Mouse (Mus musculus) heart, adult 9 months (tissue): Measurements from ENCODE around the gene Palm3.
"Not testable (repeated sequence)": the region's sequence is repeated elsewhere in the genome, so short reads cannot be mapped to it uniquely, and the experiment has no call there.

Experiments
- DNase-seq, 2 experiments: peaks; one replicate each; pipeline ENCODE4 v3.0.0; 2022; ENCODE audit warnings: low spot score in 2 of 2

Palm3 gene

GRCm38 (mm10) chr8:83997511-83998141 lies 23.6 kb upstream of the Palm3 start, which contains the start of gene Samd1:
Samd1 (plus strand) TSS chr8:83997672.
- no peak for DNase-seq

DNA sequence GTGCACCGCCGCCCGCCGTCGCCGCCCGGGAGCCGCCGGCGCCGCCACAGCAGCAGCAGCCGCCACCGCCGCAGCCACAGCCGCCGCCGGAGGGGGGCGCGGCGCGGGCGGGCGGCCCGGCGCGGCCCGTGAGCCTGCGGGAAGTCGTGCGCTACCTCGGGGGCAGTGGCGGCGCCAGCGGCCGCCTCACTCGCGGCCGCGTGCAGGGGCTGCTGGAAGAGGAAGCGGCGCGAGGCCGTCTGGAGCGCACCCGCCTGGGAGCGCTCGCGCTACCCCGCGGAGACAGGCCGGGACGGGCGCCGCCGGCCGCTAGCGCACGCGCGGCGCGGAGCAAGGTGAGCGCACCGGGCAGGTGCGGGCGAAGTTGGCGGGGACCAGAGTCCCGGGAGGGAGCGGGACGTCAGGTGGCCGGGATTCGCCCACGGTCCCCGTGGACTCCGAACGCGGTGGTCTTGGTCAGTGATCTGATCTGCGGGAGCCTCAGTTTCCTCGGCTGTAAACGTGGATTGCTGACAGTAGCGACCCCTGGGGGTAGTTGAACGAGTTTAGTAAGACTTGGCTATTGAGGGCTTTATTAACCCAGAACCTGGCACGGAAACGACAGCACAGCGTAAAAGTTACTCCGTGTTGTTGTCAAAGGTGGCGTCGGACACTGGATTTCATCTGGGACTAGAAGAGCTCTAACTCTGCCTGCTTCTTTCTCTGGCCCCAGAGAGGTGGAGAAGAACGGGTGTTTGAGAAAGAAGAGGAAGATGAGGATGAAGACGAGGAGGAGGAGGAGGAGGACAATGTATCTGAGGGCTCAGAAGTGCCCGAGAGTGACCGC lies 22.8 kb upstream of the Palm3 start:
- DNase-seq = no peak

GRCm38 (mm10) chr8:83999057-83999705 lies 22.1 kb upstream of the Palm3 start:
- DNase-seq = no peak

DNA sequence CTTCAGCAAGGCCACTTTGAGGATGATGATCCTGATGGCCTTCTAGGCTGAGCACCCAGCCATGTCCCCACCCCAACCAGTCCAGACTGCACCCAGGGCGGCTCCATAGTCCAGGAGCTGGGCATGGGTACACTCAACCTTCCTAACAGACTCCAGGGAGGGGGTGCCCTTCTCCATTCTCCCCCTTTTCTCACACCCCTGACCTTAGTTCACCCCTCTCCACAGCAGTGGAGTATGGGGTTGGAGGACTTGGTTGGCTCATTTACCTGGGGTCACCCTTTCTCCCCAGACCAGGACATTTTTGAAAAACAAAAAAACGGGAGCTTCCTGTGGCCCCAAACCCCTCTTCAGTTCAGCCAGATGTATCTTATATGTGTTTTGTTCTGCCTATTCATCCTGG lies 21.4 kb upstream of the Palm3 start:
- DNase-seq = no peak

- no peak for DNase-seq
Observed at GRCm38 (mm10) chr8:84001281-84002000, 19.8 kb upstream of the Palm3 start, which contains the start of gene 1700067K01Rik. 1700067K01Rik (plus strand) TSS chr8:84001502.

DNA sequence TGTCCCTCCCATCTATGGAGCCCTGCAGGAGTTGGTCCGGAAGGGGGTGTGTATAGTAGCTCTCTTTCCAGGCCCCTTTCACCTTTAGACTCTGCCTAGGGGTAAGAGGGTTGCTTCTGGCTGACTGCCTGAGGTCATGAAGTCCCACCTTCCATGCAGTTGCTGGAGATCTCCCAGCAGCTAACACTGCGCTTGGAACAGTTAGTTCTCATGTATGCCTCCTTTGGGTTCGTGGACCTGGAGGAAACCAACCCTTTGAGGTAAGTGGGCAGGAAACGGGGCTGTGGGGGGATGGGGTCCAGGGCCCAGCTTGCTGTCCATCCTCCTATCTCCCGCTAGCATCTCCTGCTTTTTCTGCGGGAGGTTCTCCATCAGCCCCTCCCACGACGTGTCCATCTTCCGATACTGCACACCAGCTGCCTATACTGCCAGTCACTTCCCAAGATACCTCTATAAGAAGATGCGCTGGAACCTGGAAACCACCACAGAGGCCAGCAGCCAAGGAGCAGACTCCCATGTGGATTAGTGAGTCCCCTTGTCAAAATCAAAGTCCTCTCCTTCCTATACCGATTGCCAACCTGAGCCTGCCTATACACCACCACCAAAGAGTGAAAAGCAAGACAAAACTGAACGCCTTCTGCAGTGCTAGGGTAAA lies 18.2 kb upstream of the Palm3 start:
- DNase-seq = no peak

DNA sequence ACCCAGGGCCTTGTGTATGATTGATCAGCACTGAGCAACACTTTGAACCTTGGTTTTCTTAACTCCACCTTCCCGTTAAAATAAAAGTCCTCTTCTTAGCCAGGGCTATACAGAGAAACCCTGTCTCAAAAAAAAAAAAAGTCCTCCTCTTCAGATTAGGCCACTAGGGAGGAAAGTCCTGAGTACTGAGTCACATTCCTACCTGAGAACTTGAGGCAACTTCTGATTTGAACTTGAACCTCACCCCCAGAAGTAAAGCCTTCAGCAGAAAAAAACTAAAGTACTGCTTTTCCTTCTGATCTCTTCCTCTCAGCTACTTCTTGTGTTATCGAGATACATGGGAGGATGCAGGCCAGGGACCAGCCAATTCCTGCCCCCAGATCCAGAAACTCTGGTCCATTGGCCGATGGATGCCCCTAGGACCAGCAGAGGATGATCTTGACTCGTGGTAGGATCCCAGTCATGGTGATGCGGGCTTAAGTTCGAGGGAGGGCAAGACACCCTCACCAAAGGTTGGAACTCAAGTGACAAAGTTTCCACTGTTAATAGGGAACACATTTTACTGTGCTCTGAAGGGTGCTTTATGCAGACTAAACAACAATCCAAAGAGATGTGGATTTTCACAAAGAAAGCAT lies 17.5 kb upstream of the Palm3 start:
- DNase-seq = no peak

DNA sequence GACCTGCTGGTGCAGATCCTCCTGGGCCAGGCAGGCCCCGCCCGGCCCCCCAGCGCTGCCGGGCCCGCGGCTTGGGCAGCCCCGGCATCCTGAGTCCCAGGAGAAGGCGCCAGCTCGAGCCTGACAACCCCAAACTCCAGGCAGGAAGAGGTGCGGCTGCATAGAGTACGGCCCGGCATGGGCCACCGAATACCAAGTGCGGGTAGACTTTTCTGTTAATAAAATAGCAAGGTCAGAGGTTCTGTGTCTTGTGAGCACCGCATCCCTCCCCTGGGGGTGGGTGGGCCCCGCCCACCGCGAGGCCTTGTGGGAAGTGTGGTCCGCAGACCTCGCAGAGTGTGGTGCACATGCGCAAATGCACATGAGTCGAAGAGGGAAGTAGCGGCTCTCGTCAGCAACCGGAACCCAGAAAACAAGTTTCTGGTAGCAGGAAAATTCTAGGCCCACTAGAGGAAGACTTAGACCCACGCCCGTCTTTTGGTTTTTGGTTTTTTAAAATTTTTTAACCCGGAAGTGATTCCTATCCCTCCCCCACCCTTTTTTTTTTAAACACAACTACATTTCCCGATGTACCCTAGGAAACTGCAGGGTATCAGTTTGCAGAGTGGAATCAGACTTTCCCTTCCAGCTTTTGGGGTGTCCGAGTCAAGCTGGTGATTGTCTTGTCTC lies 16.6 kb upstream of the Palm3 start:
- DNase-seq = peak; percentile 94 to 95

DNA sequence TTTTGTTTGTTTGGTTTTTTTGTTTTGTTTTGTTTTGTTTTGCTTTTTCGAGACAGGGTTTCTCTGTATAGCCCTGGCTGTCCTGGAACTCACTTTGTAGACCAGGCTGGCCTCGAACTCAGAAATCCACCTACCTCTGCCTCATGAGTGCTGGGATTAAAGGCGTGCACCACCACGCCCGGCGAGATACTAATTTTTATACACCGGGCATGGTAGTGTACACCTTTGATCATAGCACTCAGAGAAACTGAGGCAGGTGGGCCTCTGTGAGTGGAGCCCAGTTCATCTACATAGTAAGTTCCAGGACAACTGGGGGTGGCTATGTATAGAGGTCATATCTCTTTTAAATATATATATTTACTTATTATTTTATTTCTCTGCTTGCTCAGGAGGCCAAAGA lies 15.8 kb upstream of the Palm3 start:
- DNase-seq = not testable (repeated sequence)

DNA sequence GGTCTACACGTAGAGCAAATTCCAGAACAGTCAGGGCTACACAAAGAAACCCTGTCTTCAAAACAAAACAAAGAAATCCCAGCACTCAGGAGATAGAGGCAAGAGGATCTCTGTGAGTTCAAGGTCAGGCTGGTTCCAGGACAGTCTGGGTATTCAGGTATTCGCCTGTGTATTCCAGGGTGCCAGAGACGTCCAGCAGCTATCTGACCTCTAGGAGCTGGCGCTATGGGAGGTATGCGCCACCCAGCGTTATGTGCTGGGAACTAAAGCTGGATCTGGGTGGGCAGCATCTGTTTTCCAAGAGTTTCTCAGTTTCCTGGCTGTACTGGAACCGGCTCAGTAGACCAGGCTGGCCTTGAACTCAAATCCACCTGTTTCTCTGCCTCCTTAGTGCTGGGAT lies 12.9 kb upstream of the Palm3 start:
- DNase-seq = no peak

DNA sequence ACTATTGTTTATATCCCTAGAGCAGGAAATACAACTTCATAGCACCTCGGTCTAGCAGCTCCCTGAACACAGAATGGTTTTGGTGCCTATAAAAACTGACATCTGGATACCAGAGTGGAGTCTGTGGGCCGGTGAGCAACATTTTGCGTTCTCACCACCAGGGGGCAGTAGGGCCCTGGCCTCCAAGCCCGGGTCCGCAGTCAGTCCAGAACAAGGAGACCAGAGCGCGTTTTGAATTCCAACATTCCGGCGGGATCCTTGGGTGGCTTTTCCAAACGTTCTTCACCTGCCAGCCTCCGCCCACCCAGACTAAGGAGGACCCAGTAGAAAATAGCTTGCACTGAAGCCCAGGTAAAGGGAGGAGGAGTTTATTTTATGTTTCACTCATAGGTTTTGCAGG lies 11.4 kb upstream of the Palm3 start:
- DNase-seq = peak; percentile 79 to 86

GRCm38 (mm10) chr8:84010625-84011611 lies 10.4 kb upstream of the Palm3 start:
- peak in 1 of 2 experiments; percentile 73 for DNase-seq

GRCm38 (mm10) chr8:84011705-84012498 lies 9.4 kb upstream of the Palm3 start, which contains the start of gene 2210011C24Rik:
2210011C24Rik (minus strand) TSS chr8:84012171.
- DNase-seq = no peak

DNA sequence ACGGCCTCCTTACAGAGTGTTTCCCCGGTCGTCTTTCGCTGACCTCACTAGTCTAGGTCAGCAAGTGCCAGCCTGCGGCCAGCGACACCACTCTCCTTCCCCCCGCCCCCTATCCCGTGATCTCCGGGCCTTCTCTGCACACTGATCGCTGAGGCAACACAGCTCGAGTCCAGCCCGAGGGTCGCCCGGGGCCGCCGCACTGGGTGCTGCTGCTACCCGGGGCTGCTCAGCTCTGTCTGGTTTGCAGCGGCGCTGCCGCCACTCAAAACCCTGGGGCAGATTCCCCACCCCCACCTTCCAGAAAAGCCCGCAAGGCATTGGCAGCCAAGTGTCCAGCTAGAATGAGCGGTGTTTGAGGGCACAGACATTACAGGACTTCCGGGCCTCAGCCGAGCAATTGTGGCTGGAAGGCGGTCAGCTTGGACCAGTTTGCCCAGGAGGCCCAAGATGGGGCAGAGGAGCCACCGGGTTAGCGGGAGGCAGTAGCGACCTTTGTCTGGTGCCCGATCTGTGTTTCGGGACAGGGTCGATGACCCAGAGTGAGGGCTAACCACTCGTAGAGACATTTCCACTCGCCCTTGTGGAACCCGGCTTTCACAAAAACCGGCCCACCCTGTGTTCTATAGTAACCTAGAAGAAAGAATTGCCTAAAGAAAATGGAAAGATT lies 8.6 kb upstream of the Palm3 start:
- DNase-seq = no peak

DNA sequence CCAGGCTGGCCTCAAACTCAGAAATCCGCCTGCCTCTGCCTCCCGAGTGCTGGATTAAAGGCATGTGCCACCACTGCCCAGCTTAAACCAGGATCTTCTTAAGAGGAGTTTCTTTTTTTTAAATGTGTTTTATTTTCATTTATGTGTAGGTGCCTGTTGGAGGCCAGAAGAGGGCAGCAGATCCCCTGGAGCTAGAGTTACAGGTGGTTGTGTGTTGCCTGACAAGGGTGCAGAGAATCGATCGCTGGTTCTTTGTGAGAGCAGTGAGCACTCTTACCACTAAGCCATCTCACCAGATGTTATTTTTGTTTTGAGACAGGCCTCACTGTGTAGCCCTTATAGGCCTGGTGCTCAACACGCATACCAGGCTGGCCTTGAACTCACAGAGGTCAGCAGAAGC lies 5.4 kb upstream of the Palm3 start:
- no peak for DNase-seq

DNA sequence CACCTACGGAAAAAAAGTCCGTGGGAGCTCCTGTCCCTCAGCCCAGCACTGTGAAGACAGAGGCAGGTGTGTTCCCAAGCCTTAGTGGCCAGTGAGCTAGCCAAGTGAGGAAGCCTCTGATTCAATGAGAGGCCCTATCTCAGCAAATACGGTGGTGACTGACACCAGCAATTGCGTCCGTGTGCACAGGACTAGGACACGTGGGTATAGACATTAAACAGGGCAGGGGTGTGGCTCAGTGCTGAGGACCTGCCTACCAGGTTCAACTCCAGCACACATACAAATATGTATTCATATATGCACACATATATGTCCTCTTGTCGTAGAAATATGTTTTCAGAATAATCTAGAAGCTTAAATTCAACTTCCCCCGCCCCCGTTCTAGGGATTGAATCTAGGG lies 1.5 kb upstream of the Palm3 start:
- DNase-seq = no peak

GRCm38 (mm10) chr8:84021569-84021968 lies 298 bp downstream of the Palm3 start:
- no peak for DNase-seq

GRCm38 (mm10) chr8:84023085-84023484 lies 1.8 kb downstream of the Palm3 start:
- DNase-seq = peak; percentile 80 to 85
